Mouse (Mus musculus) neural tube, embryonic 14.5 days (tissue): ENCODE data around the gene Jmjd8. TPM values are rescaled to one million over a fixed set of nuclear protein-coding genes. Genes with fewer than 3 reads are reported as not detected.
A peak's percentile ranks its signal among the peaks of the same experiment; 100 is the strongest.

Experiments used
- ATAC-seq: fragments of 200-750 bp; cut with Nextera tagmentation; 2 replicates; pipeline ENCODE4 v1.8.0; 2017; ENCODE audit warnings: low read depth, mild to moderate bottlenecking, moderate TSS enrichment, moderate library complexity
- H3K27ac ChIP-seq: fragments of 300-500 bp; sonication (generic); 2 replicates; pipeline ENCODE4 v1.5.1; 2014; ENCODE audit warnings: low read depth, mild to moderate bottlenecking, control low read depth, low read length, moderate library complexity, mixed read lengths
- H3K27me3 ChIP-seq: fragments of 300-500 bp; sonication (generic); 2 replicates; pipeline ENCODE4 v1.6.1; 2014; ENCODE audit warnings: low read length; ENCODE audit not compliant: control insufficient read depth, insufficient read depth
- H3K36me3 ChIP-seq: fragments of 300-500 bp; sonication (generic); 2 replicates; pipeline ENCODE4 v1.6.1; 2014; ENCODE audit warnings: low read length, mixed read lengths; ENCODE audit not compliant: control insufficient read depth, insufficient read depth
- H3K4me1 ChIP-seq: fragments of 300-500 bp; sonication (generic); 2 replicates; pipeline ENCODE4 v1.6.1; 2014; ENCODE audit warnings: low read length; ENCODE audit not compliant: control insufficient read depth, insufficient read depth
- H3K4me2 ChIP-seq: fragments of 300-500 bp; sonication (generic); 2 replicates; pipeline ENCODE4 v1.6.1; 2014; ENCODE audit warnings: mild to moderate bottlenecking, low read depth, low read length, control low read depth
- H3K4me3 ChIP-seq: fragments of 300-500 bp; sonication (generic); 2 replicates; pipeline ENCODE4 v1.5.1; 2014; ENCODE audit warnings: low read depth, low read length, control low read depth, mixed read lengths
- H3K9ac ChIP-seq: fragments of 300-500 bp; sonication (generic); replicated peaks from 2 replicates; pipeline ENCODE4 v1.6.1; 2014; ENCODE audit warnings: low read depth, mild to moderate bottlenecking, control low read depth, low read length, mixed read lengths
- H3K9me3 ChIP-seq: fragments of 300-500 bp; sonication (generic); 2 replicates; pipeline ENCODE4 v1.6.1; 2016; ENCODE audit warnings: low read length; ENCODE audit not compliant: control insufficient read depth
- WGBS: fragments of 180-500 bp; shearing (Covaris S2); extraction: QIAGEN DNeasy Blood & Tissue Kit; methylation state at CpG from one replicate; pipeline ENCODE4 v1.1.7; 2014; 5-methylcytosine and 5-hydroxymethylcytosine counted together
- polyA plus RNA-seq: library from polyadenylated mRNA; unstranded; fragments of >200 nt; fragmentation: Nextera tagmentation; extraction: Ambion mirVana; gene quantifications from 2 replicates; pipeline ENCODE4 v1.2.1, GENCODE M21; 2014

Gene Jmjd8
- polyA plus RNA-seq, 1 experiment from 2014 or later, result 36.7 TPM

GRCm38 (mm10) chr17:25876347-25876915 lies 47.8 kb downstream of the Jmjd8 start:
- no peak overlapping the region; the same call in 1 of the 2 replicates for H3K27ac ChIP-seq
- H3K36me3 ChIP-seq, result peaks cover 10% of the 10 kb centered on the region
- H3K4me1 ChIP-seq, result peaks cover 14% of the 10 kb centered on the region
- no peak for ATAC-seq
- 64% methylated on average over 10 of the region's 10 CpGs for WGBS
- no peaks in the 10 kb centered on the region for H3K9me3 ChIP-seq
- H3K9ac ChIP-seq, result peak overlapping the region; percentile 85
- no peaks in the 10 kb centered on the region for H3K27me3 ChIP-seq
- peak overlapping the region; percentile 75 for H3K4me3 ChIP-seq
- H3K4me2 ChIP-seq, result peak overlapping the region; percentile 95

- Histone ChIP-seq H3K4me1 (peaks cover 14% of the 10 kb centered on the region), H3K4me3 (no peak overlapping the region), H3K27me3 (no peaks in the 10 kb centered on the region), H3K9me3 (no peaks in the 10 kb centered on the region), H3K4me2 (no peak overlapping the region), H3K36me3 (peaks cover 10% of the 10 kb centered on the region), H3K27ac (no peak overlapping the region), H3K9ac (no peak overlapping the region)
- 93% methylated on average over 3 of the region's 3 CpGs for WGBS
- ATAC-seq, result no peak
Observed at GRCm38 (mm10) chr17:25877025-25877424, 48.4 kb downstream of the Jmjd8 start.

GRCm38 (mm10) chr17:25877741-25878610 lies 49.3 kb downstream of the Jmjd8 start:
- H3K4me3 ChIP-seq, result no peak overlapping the region
- no peak overlapping the region for H3K27ac ChIP-seq
- peaks cover 14% of the 10 kb centered on the region for H3K4me1 ChIP-seq
- ATAC-seq, result no peak
- no peak overlapping the region for H3K4me2 ChIP-seq
- no peaks in the 10 kb centered on the region for H3K27me3 ChIP-seq
- no peaks in the 10 kb centered on the region for H3K9me3 ChIP-seq
- WGBS, result 96% methylated on average over 32 of the region's 32 CpGs
- H3K36me3 ChIP-seq, result peaks cover 10% of the 10 kb centered on the region
- H3K9ac ChIP-seq, result no peak overlapping the region

- Histone ChIP-seq H3K36me3 (peaks cover 15% of the 10 kb centered on the region), H3K4me3 (no peak overlapping the region), H3K27me3 (no peaks in the 10 kb centered on the region), H3K9me3 (no peaks in the 10 kb centered on the region), H3K4me2 (no peak overlapping the region), H3K9ac (no peak overlapping the region), H3K27ac (no peak overlapping the region), H3K4me1 (peaks cover 14% of the 10 kb centered on the region)
- no peak for ATAC-seq
- 87% methylated on average over 19 of the region's 19 CpGs for WGBS
Observed at GRCm38 (mm10) chr17:25878611-25879180, 50.0 kb downstream of the Jmjd8 start.

GRCm38 (mm10) chr17:25879261-25879660 lies 50.6 kb downstream of the Jmjd8 start:
- peaks cover 15% of the 10 kb centered on the region for H3K36me3 ChIP-seq
- no peak overlapping the region for H3K4me2 ChIP-seq
- H3K27ac ChIP-seq, result no peak overlapping the region
- H3K4me1 ChIP-seq, result peaks cover 10% of the 10 kb centered on the region
- ATAC-seq, result no peak
- no peak overlapping the region for H3K9ac ChIP-seq
- no peak overlapping the region for H3K4me3 ChIP-seq
- 38% methylated on average over 4 of the region's 4 CpGs for WGBS
- H3K9me3 ChIP-seq, result no peaks in the 10 kb centered on the region
- H3K27me3 ChIP-seq, result no peaks in the 10 kb centered on the region

GRCm38 (mm10) chr17:25879750-25880149 lies 51.1 kb downstream of the Jmjd8 start:
- 50% methylated on average over 8 of the region's 8 CpGs for WGBS
- ATAC-seq, result no peak
- no peak overlapping the region for H3K4me3 ChIP-seq
- H3K36me3 ChIP-seq, result peaks cover 20% of the 10 kb centered on the region
- H3K4me1 ChIP-seq, result peaks cover 10% of the 10 kb centered on the region
- H3K4me2 ChIP-seq, result no peak overlapping the region
- no peak overlapping the region for H3K9ac ChIP-seq
- no peak overlapping the region for H3K27ac ChIP-seq
- H3K27me3 ChIP-seq, result no peaks in the 10 kb centered on the region
- no peaks in the 10 kb centered on the region for H3K9me3 ChIP-seq

- WGBS, result 16% methylated on average over 5 of the region's 5 CpGs
- no peak for ATAC-seq
- H3K4me1 ChIP-seq, result peaks cover 10% of the 10 kb centered on the region
- H3K9me3 ChIP-seq, result no peaks in the 10 kb centered on the region
- peaks cover 24% of the 10 kb centered on the region for H3K36me3 ChIP-seq
- no peak within 1 kb of the TSS for H3K4me2 ChIP-seq
- H3K9ac ChIP-seq, result no peak within 1 kb of the TSS
- H3K27me3 ChIP-seq, result no peaks in the 10 kb centered on the region
- 0 out of 2 replicates have a peak within 1 kb of the TSS, but pooled peaks have one; percentile 22 for H3K27ac ChIP-seq
- no peak within 1 kb of the TSS for H3K4me3 ChIP-seq
Observed at GRCm38 (mm10) chr17:25880196-25880910, 51.7 kb downstream of the Jmjd8 start, which contains the start of gene Wfikkn1. Gene Wfikkn1 (minus strand): TSS chr17:25880858.

- Histone ChIP-seq H3K9me3 (no peaks in the 10 kb centered on the region), H3K9ac (no peak overlapping the region), H3K36me3 (peaks cover 24% of the 10 kb centered on the region), H3K4me2 (no peak overlapping the region), H3K27me3 (no peaks in the 10 kb centered on the region), H3K4me3 (no peak overlapping the region), H3K4me1 (peaks cover 8% of the 10 kb centered on the region), H3K27ac (no peak overlapping the region)
- WGBS, result 4% methylated on average over 5 of the region's 5 CpGs
- ATAC-seq, result no peak
Observed at GRCm38 (mm10) chr17:25880913-25881641, 52.4 kb downstream of the Jmjd8 start.
